Mouse (Mus musculus) left cerebral cortex, adult 2 months (tissue): Measurements from ENCODE around the gene Gm1123. TPM values are rescaled to one million over a fixed set of nuclear protein-coding genes. Genes with fewer than 3 reads are reported as not detected.
A peak's percentile ranks its signal among the peaks of the same experiment; 100 is the strongest.

Experiments used
- DNase-seq, 2 experiments: peaks; one replicate each; pipeline ENCODE4 v3.0.0; 2021 to 2022; ENCODE audit warnings: low spot score in 2 of 2, mixed read lengths in 1 of 2; ENCODE audit errors: extremely low spot score in 1 of 2
- H3K27ac ChIP-seq: fragments of 200-600 bp; 2 replicates; pipeline ENCODE4 v1.8.1; 2022
- H3K4me3 ChIP-seq: fragments of 200-600 bp; 2 replicates; pipeline ENCODE4 v1.8.1; 2022
- CTCF ChIP-seq: fragments of 200-600 bp; IDR thresholded peaks from 2 replicates; pipeline ENCODE4 v1.8.1; 2022; ENCODE audit warnings: antibody characterized with exemption, mild to moderate bottlenecking, moderate library complexity
- intact Hi-C: fragments of 180-260 bp; cut with DNase I; formaldehyde crosslinking; loops from one replicate; pipeline ENCODE4 v1.15.1; 2025
- total RNA-seq, 2 experiments: library from RNA; stranded (reverse); gene quantifications; 2 replicates each; pipeline ENCODE4 v1.2.3; 2021

Gm1123 gene
- total RNA-seq, 2 experiments from 2014 or later: not detected

DNA sequence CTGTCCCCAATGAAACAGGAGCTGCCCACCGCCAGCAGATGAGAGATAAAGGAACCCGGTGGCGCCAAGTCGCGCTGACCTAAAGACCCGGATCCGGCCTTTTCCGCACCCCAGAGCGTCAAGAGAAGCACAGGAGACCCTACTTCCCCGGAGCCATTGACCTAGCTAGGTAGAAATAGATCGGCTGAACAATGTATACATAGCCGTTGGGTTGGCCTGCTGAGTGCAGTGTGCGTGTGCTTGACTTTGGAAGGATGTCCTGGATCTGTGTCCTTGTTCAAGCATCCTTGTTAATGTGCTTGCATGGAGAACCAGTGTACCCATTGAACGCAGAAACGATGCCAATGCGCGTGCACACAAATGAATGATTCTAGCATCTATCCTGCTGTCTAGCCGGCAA, 71.9 kb downstream of the Gm1123 start:
- no peak for TF ChIP-seq CTCF
- intact Hi-C loops: loop anchor here (2.0 to 5.0 kb wide), 3 partner anchors 13 to 351 kb away; no protein-coding TSS in a partner anchor
- Histone ChIP-seq H3K27ac (no peak overlapping the region), H3K4me3 (no peak overlapping the region)
- DNase-seq: no peak

DNA sequence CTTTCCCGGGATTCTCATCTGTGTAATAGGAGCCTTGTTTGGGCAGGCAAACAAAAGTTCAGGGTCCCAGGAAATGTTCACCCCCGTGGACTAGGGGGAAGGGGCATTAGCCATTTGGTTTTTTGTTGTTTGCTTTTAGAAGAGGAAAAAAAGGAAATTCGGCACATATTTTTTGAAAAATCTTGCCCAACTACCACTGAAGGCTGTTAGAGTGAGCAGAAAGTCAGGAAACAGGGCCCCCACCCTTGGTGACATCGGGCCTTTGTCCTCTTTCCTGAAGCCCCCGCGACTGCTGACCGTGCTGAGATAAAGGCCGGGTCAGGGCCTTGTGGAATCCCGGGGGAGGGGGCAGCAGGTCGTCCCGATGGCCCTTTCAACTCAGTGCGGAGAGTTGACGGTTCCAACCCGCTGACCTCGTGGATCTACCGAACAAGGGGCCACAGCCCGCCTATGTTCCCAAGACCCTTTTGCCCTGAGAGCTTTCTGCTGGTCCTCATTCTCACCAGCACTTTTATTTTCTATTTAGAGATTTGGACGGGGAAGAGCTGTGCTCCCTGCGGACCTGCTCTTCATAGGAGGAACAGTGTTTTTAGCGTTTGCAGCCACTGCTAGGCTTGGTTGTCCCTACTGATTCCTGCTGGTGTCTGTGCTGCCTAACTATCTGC, 72.9 kb downstream of the Gm1123 start:
- no peak overlapping the region for H3K27ac ChIP-seq
- H3K4me3 ChIP-seq: no peak overlapping the region
- no peak for DNase-seq
- intact Hi-C loops: loop anchor here (2.0 to 5.0 kb wide), 3 partner anchors 14 to 350 kb away; no protein-coding TSS in a partner anchor
- TF ChIP-seq CTCF: no peak

DNA sequence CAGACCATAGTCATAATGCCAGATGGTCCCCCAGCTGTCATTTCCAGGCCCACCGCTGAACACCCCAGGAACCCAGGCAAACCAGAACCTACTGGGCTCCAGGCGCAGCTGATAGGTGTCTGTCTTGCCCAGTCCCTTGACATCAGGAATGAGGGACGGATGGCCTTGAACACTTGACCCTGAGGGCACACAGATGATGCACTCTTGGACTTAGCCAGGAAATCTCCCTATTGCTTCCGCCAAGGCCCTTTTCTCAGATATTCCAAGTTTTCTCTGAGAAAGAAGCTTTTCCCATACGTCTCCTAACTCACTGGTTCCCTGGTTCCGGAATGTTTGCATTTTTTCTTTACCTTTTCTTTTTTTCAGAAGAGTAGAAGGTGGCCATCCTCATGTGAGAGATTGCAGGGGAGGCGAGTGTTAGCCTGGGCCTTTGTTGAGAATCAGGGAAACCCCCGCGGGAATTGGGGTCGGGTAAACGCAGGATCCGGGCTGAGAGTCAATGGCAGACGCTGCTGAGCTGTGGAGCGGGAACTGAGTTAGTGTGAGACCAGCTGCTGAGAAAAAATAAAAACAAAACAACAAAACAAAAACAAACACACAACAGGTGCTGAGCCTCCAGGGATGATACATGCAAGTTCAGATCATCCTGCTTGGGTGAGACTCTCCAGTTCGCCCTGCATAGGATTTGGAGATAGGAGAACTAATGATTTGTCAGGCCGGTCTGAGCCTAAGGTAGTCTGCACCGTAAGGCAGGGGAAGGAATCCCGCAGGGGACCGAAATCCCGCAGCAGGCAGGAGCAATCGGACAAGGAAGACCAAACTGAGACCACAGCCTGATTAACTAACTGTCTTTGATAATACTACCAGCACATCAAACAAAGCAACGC, 73.7 kb downstream of the Gm1123 start:
- Histone ChIP-seq H3K4me3 (no peak overlapping the region), H3K27ac (no peak overlapping the region)
- TF ChIP-seq CTCF: no peak
- no peak for DNase-seq
- intact Hi-C loops: loop anchor here (2.0 to 5.0 kb wide), 3 partner anchors 15 to 350 kb away; no protein-coding TSS in a partner anchor

DNA sequence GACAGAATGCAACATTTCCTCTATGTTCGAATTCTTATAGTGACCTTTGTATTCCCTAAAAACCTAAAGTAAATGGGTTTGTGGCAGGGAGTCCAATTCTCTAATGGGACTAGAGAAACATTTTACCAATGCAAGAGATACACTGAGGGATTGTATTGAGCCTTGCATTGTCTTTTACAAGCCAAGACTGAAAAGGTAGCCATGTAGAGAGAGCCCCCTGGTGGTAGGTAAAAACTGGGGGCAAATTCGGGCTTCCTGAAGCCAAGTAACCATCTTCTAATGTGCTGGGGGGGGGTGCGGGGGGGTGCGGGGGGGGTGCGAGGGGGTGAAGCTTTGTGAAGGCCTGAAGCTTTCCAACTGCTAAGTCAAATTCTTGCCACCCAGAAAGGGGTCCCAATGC, 75.2 kb downstream of the Gm1123 start:
- TF ChIP-seq CTCF: peak; percentile 33
- DNase-seq: no peak
- Histone ChIP-seq H3K27ac (no peak overlapping the region), H3K4me3 (no peak overlapping the region)
- intact Hi-C loops: loop anchor here (5.0 kb wide), 2 partner anchors 313 to 348 kb away; no protein-coding TSS in a partner anchor

DNA sequence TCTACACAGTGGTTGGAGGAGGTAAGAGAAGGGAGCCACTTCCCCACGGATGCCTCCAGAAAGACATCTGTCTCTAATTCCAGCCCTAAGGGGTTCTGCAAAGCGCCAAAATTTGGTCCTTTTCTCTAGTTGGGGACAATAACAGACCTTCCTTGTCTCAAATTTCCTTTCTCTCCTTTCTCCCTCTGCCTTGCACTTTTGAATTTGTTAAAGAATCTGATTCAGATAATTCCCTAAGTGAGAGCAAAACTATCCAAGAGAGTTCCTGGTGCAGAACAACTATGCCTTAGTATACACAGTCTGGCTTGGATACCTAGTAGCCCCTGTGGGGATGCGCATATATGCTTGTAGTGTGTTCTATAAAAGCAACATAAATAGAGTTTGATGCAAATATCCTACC, 75.7 kb downstream of the Gm1123 start:
- H3K27ac ChIP-seq: no peak overlapping the region
- intact Hi-C loops: loop anchor here (5.0 kb wide), 3 partner anchors 313 to 912 kb away; no protein-coding TSS in a partner anchor
- no peak for TF ChIP-seq CTCF
- DNase-seq: no peak
- no peak overlapping the region for H3K4me3 ChIP-seq

DNA sequence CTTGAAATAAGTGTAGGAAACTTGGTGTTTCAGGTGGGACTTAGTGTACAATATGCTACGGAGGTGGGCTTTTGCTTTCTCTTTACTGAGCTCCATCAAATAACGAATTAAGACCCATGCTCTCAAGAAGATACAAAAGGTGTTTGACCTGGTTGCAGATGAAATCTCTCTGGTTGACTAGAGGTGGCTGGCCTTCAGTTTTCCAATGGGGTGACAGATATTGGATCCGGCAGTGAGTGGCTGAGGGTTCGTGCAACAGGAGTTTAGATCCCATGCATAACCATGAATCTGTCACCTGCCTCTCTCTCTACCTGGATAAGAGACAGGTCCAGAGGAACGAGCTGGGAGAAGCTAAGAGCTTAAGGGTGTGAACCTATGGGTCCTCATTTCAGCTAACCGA, 76.9 kb downstream of the Gm1123 start:
- Histone ChIP-seq H3K27ac (no peak overlapping the region), H3K4me3 (no peak overlapping the region)
- intact Hi-C loops: loop anchor here (5.0 kb wide), 1 partner anchor 914 kb away; no protein-coding TSS in a partner anchor
- TF ChIP-seq CTCF: no peak
- DNase-seq: no peak

DNA sequence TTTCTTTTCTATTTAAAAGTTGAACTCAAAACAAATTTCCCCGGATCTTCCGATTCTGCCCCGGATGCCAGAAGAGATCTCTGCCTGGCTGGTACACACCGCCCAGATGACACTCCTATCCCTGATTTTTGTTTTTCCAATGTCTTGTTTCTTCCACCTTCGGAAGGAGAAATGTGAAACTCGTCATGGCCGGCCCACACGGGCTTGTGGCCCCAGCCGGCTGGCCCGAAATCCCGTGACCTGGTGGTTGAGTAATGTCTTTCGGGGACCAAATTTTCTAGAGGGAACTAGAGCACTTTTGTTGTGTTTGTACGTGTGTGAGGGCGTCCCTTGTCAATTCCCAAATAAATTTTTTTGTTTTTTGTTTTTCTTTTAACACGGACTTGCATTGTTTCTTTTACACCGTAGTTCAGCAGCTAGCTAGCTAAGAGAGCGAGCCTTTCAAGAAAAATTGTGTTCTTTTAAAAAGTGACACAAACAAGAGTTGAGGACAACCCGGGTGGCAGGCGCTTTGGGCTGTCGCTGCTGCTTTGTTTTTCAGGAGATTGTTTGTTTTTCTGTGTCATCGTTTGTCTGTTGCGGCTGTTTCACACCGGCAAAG, 77.7 kb downstream of the Gm1123 start:
- DNase-seq: no peak
- intact Hi-C loops: loop anchor here (5.0 kb wide), 1 partner anchor 914 kb away; no protein-coding TSS in a partner anchor
- TF ChIP-seq CTCF: no peak
- Histone ChIP-seq H3K27ac (no peak overlapping the region), H3K4me3 (peak overlapping the region; percentile 2; the same call in 1 of the 2 replicates)

Other genes starting within 250 kb of the Gm1123 start
- gene Prr23a1, start 193.2 kb downstream of the Gm1123 start, total RNA-seq: not detected
- gene Prr23a2, start 179.2 kb downstream of the Gm1123 start, total RNA-seq: not detected
- gene Prr23a3, start 170.9 kb downstream of the Gm1123 start, total RNA-seq: not detected
- gene 7420426K07Rik, start 132.6 kb downstream of the Gm1123 start, total RNA-seq: not detected
- gene Foxl2, start 80.4 kb downstream of the Gm1123 start, total RNA-seq: under 1 TPM; 0.91 to 0.95 TPM
- gene Faim, start 49.3 kb downstream of the Gm1123 start, total RNA-seq: 10 to 100 TPM; 34.1 to 35.8 TPM
- gene Pik3cb, start 104.9 kb upstream of the Gm1123 start, total RNA-seq: 10 to 100 TPM; 23.5 to 25.6 TPM
- not detected for gene Faiml, start 201.5 kb upstream of the Gm1123 start, total RNA-seq
- 10 to 100 TPM; 21.2 to 30.6 TPM for gene Cep70, start 207.7 kb upstream of the Gm1123 start, total RNA-seq